Mouse (Mus musculus) testis, adult 2 months (tissue): ENCODE results near the gene Igf1r. TPM values are rescaled to one million over a fixed set of nuclear protein-coding genes. Genes with fewer than 3 reads are reported as not detected.

ENCODE experiments used
- H3K27ac ChIP-seq: fragments of 200-500 bp; 2 replicates; pipeline ENCODE4 v1.5.1; 2012; ENCODE audit warnings: low read depth, low read length; ENCODE audit not compliant: control insufficient read depth, insufficient read depth
- H3K27me3 ChIP-seq: fragments of 200-500 bp; 2 replicates; pipeline ENCODE4 v1.6.1; 2012; ENCODE audit warnings: mild to moderate bottlenecking, low read length, moderate library complexity; ENCODE audit not compliant: control insufficient read depth, insufficient read depth
- H3K36me3 ChIP-seq: fragments of 200-500 bp; 2 replicates; pipeline ENCODE4 v1.6.1; 2012; ENCODE audit warnings: mild to moderate bottlenecking, low read length; ENCODE audit not compliant: control insufficient read depth, insufficient read depth
- H3K4me1 ChIP-seq: fragments of 200-500 bp; 2 replicates; pipeline ENCODE4 v1.6.1; 2012; ENCODE audit warnings: low read length; ENCODE audit not compliant: control insufficient read depth, insufficient read depth
- H3K4me3 ChIP-seq: fragments of 200-500 bp; 2 replicates; pipeline ENCODE4 v1.5.1; 2012; ENCODE audit warnings: low read depth, mild to moderate bottlenecking, low read length, moderate library complexity, mixed read lengths; ENCODE audit not compliant: control insufficient read depth
- CTCF ChIP-seq: fragments of 200-500 bp; IDR thresholded peaks from 2 replicates; pipeline ENCODE4 v1.5.1; 2012; ENCODE audit warnings: low read depth, mild to moderate bottlenecking, inconsistent platforms, low read length, moderate library complexity; ENCODE audit not compliant: control insufficient read depth, insufficient read depth, insufficient replicate concordance
- POLR2A ChIP-seq: fragments of 200-500 bp; IDR thresholded peaks from 2 replicates; pipeline ENCODE4 v1.6.1; 2012; ENCODE audit warnings: low read depth, mild to moderate bottlenecking, inconsistent platforms, low read length, moderate library complexity; ENCODE audit not compliant: control insufficient read depth
- polyA plus RNA-seq: library from polyadenylated mRNA; depleted of rRNA; stranded (reverse); fragments of >200 nt; gene quantifications from 2 replicates; pipeline ENCODE4 v1.2.3, GENCODE M21; 2012

Igf1r gene
- polyA plus RNA-seq, 1 experiment, result 4.2 TPM

DNA sequence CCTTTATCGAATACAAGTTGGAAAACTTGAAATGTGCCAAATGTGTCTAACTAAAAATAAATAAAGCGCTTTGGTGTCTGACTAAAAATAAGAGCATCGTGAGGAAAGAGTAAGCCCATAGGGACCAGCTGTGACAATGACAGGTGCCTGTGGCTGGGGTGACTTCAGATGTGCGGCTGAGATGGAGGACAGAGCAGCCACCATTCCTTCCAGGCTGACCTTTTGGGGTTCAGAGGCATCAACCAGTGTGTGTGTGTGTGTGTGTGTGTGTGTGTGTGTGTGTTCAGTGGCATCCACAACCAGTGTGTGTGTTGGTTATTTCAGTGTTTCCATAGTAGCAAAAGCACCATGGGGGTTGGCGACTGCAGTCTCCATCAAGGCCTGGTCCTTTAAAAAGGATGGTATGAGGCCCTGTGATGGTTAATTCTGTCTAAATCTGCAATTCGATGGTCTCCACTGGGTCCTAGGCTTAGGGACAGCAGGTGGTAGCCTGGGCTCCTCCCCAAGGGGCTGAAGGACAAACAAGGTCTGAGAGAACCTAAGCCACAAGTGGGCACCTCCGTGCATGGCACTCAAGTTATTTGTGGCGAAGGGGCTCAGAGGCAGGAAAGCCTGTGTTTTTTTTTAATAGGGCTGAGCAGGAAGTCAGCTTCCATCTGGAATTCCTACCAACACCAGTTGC lies 310.9 kb downstream of the Igf1r start:
- Histone ChIP-seq H3K27me3 (no peaks in the 10 kb centered on the region), H3K4me3 (peak overlapping the region; percentile 77), H3K36me3 (no peaks in the 10 kb centered on the region), H3K4me1 (peaks cover 12% of the 10 kb centered on the region), H3K27ac (no peak overlapping the region)
- TF ChIP-seq POLR2A, result no peak
- no peak for TF ChIP-seq CTCF

DNA sequence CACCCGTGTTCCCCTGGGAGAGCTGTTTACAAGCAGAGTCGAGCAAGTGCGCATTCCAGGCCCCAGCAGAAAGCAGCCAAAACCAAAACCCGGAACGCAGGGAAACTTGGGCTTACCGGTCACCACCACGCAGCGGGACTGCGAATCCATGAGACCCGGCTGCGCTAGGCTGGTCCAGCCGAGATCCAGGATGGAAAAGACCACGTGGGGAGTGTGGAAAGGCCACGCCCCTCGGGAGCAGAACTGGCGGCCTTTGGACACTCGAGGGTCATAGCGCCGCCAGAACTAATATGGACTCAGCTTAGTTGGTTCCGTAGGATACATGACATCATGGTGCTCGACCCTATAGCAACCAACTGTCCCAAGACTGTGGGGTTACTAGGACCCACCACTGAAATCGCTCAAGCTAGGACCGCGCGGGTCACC lies 311.4 kb downstream of the Igf1r start, which contains the start of gene Pgpep1l:
TSS of gene Pgpep1l (minus strand) at position 206 of the 426 bp plus-strand sequence.
- H3K4me3 ChIP-seq, result peak within 1 kb of the TSS; percentile 77
- H3K27me3 ChIP-seq, result no peaks in the 10 kb centered on the region
- peaks cover 12% of the 10 kb centered on the region for H3K4me1 ChIP-seq
- no peak within 1 kb of the TSS for H3K27ac ChIP-seq
- no peaks in the 10 kb centered on the region for H3K36me3 ChIP-seq
- no peak for TF ChIP-seq POLR2A

DNA sequence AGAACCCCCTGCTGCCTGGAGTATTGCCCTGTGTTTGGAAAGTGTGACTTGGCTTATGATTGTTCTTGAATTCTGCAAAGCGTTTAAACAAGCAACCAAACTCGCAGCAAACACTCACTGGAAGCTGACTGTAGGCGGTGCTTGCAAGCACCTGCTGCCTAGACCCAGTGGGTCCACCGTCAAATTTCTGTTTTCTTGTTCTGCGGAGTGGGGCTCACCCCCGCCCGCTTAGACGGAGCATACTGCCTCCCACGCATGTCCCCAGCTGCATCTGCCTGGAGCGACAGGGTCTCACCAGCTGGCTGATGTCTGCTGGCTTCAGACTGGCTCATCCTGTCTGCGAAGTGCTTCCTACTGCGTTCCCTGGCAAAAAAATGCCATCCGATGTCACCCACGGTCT lies 311.9 kb downstream of the Igf1r start:
- H3K27me3 ChIP-seq, result no peaks in the 10 kb centered on the region
- peak overlapping the region; percentile 77; the same call in 1 of the 2 replicates for H3K4me3 ChIP-seq
- H3K36me3 ChIP-seq, result no peaks in the 10 kb centered on the region
- peaks cover 12% of the 10 kb centered on the region for H3K4me1 ChIP-seq
- TF ChIP-seq POLR2A (no peak), CTCF (no peak)
- no peak overlapping the region for H3K27ac ChIP-seq

DNA sequence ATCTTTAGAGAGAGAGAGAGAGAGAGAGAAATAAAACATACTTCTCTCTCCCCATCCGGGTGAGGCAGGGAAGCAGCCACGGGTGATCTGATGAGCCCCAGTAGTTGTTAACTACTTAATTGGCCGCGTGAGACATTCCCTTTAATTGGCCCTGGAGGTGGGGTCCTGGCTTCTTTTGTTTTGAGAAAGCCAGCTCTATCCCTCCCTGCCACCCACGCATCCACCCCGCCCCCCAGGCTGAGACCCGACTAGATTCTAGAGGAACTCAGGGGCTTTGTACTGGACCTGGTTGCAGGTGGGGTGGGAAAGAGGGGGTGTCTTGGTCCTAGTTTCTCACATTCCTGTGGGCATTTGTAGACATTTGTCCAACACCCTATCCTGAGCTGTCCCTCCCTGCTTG lies 312.8 kb downstream of the Igf1r start:
- Histone ChIP-seq H3K4me1 (peaks cover 12% of the 10 kb centered on the region), H3K27me3 (no peaks in the 10 kb centered on the region), H3K4me3 (no peak overlapping the region), H3K36me3 (no peaks in the 10 kb centered on the region), H3K27ac (no peak overlapping the region)
- TF ChIP-seq CTCF (no peak), POLR2A (no peak)

DNA sequence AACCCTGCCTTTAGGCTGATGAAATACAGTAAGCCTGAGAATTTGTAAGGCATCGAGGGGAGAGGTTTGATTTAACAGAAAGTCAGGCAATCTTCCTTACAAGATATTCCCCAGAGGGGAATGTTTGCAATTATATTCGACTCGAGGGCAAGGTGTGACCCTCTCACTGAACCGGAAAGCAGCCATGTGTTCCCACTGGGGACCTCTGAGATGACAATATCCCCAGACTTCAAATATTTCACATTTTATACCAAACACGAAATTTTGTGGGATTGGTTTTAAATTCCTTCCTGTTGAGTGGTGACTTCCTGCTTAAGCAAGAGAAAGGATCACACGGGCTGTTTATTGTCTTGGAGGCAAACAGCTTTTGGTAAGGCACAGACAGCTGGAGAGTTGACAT lies 314.1 kb downstream of the Igf1r start:
- H3K27ac ChIP-seq, result no peak overlapping the region
- no peak overlapping the region for H3K4me3 ChIP-seq
- H3K4me1 ChIP-seq, result peaks cover 12% of the 10 kb centered on the region
- TF ChIP-seq CTCF (no peak), POLR2A (no peak)
- no peaks in the 10 kb centered on the region for H3K36me3 ChIP-seq
- no peaks in the 10 kb centered on the region for H3K27me3 ChIP-seq

DNA sequence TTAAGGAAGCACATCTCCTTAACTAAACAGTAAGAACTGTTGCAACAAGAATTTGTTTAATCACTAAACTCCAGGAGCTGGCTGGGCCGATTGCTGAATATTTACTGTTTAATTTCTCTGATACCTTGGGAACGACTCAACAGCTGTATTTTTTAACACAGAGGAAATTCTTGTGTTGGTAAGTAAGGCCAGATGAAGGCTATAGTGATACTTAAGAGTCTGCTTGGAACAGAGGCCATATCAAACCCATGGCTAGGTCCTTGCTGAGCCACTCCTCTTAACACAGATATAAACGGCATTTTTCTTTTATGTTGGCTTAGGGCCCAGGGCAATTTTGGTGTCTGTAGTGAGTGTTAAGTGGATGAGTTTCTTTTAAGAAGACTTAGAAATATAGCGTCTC lies 317.9 kb downstream of the Igf1r start:
- no peak overlapping the region for H3K4me3 ChIP-seq
- no peaks in the 10 kb centered on the region for H3K27me3 ChIP-seq
- H3K36me3 ChIP-seq, result no peaks in the 10 kb centered on the region
- TF ChIP-seq POLR2A (no peak), CTCF (no peak)
- no peak overlapping the region for H3K27ac ChIP-seq
- H3K4me1 ChIP-seq, result 0 out of 2 replicates have a peak, but pooled peaks cover 2% of the 10 kb centered on the region

DNA sequence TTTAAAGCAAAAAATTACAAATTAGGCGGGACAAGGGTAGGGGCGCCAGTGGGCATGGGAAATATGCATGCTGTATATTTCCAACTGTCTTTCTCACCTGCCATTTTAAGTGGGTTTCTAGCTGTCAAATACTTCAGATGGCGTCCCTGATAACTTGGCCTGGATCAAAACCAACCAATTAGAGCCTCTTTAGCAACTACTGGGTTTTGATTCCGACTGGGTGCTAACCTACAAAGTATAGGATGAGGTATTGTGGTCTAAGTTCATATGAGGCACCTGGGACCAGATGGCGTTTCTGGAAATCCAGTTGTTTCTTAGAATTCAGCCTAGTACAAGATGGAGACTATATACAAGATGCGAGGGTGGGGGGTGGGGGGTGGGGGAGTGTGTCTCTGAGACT lies 319.2 kb downstream of the Igf1r start:
- H3K27ac ChIP-seq, result no peak overlapping the region
- H3K27me3 ChIP-seq, result no peaks in the 10 kb centered on the region
- H3K36me3 ChIP-seq, result no peaks in the 10 kb centered on the region
- TF ChIP-seq POLR2A, result no peak
- TF ChIP-seq CTCF, result no peak
- peaks cover 7% of the 10 kb centered on the region for H3K4me1 ChIP-seq
- H3K4me3 ChIP-seq, result no peak overlapping the region
